Mouse (Mus musculus) myocyte (in vitro differentiated cells): ENCODE measurements around the gene Mau2. TPM values are rescaled to one million over a fixed set of nuclear protein-coding genes. Genes with fewer than 3 reads are reported as not detected.
"Not testable (repeated sequence)": the region's sequence is repeated elsewhere in the genome, so short reads cannot be mapped to it uniquely, and the experiment has no call there.

Source experiments
- H3K27me3 ChIP-seq: one replicate; pipeline ENCODE4 v1.6.1; 2011; ENCODE audit not compliant: control insufficient read depth, insufficient read depth, insufficient read length
- H3K36me3 ChIP-seq: one replicate; pipeline ENCODE4 v1.6.1; 2011; ENCODE audit not compliant: control insufficient read depth, insufficient read depth
- H3K4me2 ChIP-seq: one replicate; pipeline ENCODE4 v1.6.1; 2011; ENCODE audit warnings: low read depth, control low read depth
- H3K4me3 ChIP-seq: one replicate; pipeline ENCODE4 v1.5.1; 2011; ENCODE audit warnings: mild to moderate bottlenecking, control low read depth, moderate library complexity
- H3K79me2 ChIP-seq: one replicate; pipeline ENCODE4 v1.6.1; 2011; ENCODE audit not compliant: control insufficient read depth, insufficient read depth
- H3ac ChIP-seq: one replicate; pipeline ENCODE4 v1.6.1; 2011; ENCODE audit not compliant: control insufficient read depth, insufficient read length
- CEBPB ChIP-seq: IDR thresholded peaks from 2 replicates; pipeline ENCODE4 v1.6.1; 2011; ENCODE audit warnings: mild to moderate bottlenecking, moderate library complexity; ENCODE audit not compliant: poor library complexity, insufficient read depth, severe bottlenecking
- E2F4 ChIP-seq: IDR thresholded peaks from one replicate; pipeline ENCODE4 v1.6.1; 2011; ENCODE audit warnings: mild to moderate bottlenecking, control low read depth, moderate library complexity; ENCODE audit not compliant: insufficient read depth
- MAX ChIP-seq: IDR thresholded peaks from one replicate; pipeline ENCODE4 v1.6.1; 2011; ENCODE audit warnings: low read depth, mild to moderate bottlenecking, control low read depth
- MYOD1 ChIP-seq, 3 experiments: IDR thresholded peaks; one replicate each; pipeline ENCODE4 v1.6.1; 2011; ENCODE audit warnings: control low read depth in 2 of 3, low read depth in 2 of 3, mild to moderate bottlenecking in 2 of 3, moderate library complexity in 1 of 3; ENCODE audit not compliant: insufficient read length in 2 of 3, control insufficient read depth in 1 of 3
- MYOG ChIP-seq, 3 experiments: IDR thresholded peaks; one replicate each; pipeline ENCODE4 v1.6.1; 2011; ENCODE audit warnings: control low read depth in 2 of 3, low read depth in 2 of 3, mild to moderate bottlenecking in 2 of 3; ENCODE audit not compliant: insufficient read length in 2 of 3, control insufficient read depth in 1 of 3, insufficient read depth in 1 of 3
- POLR2A ChIP-seq: IDR thresholded peaks from one replicate; pipeline ENCODE4 v1.6.1; 2011; ENCODE audit warnings: low read depth, mild to moderate bottlenecking, control low read depth, moderate library complexity; ENCODE audit not compliant: insufficient read length
- POLR2AphosphoS2 ChIP-seq: IDR thresholded peaks from one replicate; pipeline ENCODE4 v1.6.1; 2011; ENCODE audit warnings: low read depth, control low read depth; ENCODE audit not compliant: insufficient read length
- REST ChIP-seq: IDR thresholded peaks from one replicate; pipeline ENCODE4 v1.6.1; 2011; ENCODE audit warnings: mild to moderate bottlenecking, control low read depth, moderate library complexity; ENCODE audit not compliant: insufficient read depth, insufficient read length
- SRF ChIP-seq: IDR thresholded peaks from one replicate; pipeline ENCODE4 v1.6.1; 2011; ENCODE audit warnings: low read depth; ENCODE audit not compliant: control insufficient read depth, insufficient read length
- TCF12 ChIP-seq: IDR thresholded peaks from one replicate; pipeline ENCODE4 v1.6.1; 2011; ENCODE audit warnings: mild to moderate bottlenecking, control low read depth; ENCODE audit not compliant: poor library complexity, insufficient read depth, severe bottlenecking
- TCF3 ChIP-seq: IDR thresholded peaks from one replicate; pipeline ENCODE4 v1.6.1; 2011; ENCODE audit warnings: low read depth, control low read depth; ENCODE audit not compliant: insufficient read length
- USF1 ChIP-seq: IDR thresholded peaks from one replicate; pipeline ENCODE4 v1.6.1; 2011; ENCODE audit warnings: low read depth, mild to moderate bottlenecking, control low read depth, moderate library complexity
- polyA plus RNA-seq: library from polyadenylated mRNA; unstranded; fragments of >200 nt; fragmentation: generic; extraction: Trizol; gene quantifications from one replicate; pipeline ENCODE4 v1.2.1, GENCODE M21; 2012; ENCODE audit warnings: missing spikeins

Gene Mau2
- polyA plus RNA-seq, 1 experiment, result 27.4 TPM

- H3K4me2 ChIP-seq, result no peak overlapping the region
- TF ChIP-seq SRF, result no peak
- TF ChIP-seq TCF3, result no peak
- TF ChIP-seq MYOD1 (IDR thresholded peaks at IDR 0.05; ENCODE audit: control insufficient read depth in 1 of 3, insufficient read length in 2 of 3, low read depth in 2 of 3), result no peak
- no peak for TF ChIP-seq TCF12
- no peak for TF ChIP-seq REST
- TF ChIP-seq USF1, result no peak
- no peak for TF ChIP-seq MAX
- TF ChIP-seq POLR2AphosphoS2, result no peak
- TF ChIP-seq POLR2A, result no peak
- no peak for TF ChIP-seq E2F4
- H3K79me2 ChIP-seq, result no peaks in the 10 kb centered on the region
- no peak overlapping the region for H3K4me3 ChIP-seq
- no peaks in the 10 kb centered on the region for H3K27me3 ChIP-seq
- no peaks in the 10 kb centered on the region for H3K36me3 ChIP-seq
- no peak overlapping the region for H3ac ChIP-seq
These were observed 38.2 kb downstream of the Mau2 start for GRCm38 (mm10) chr8:70004345-70004744.

GRCm38 (mm10) chr8:70003204-70003657 is 39.3 kb downstream of the Mau2 start:
- Histone ChIP-seq H3ac (no peak overlapping the region), H3K36me3 (no peaks in the 10 kb centered on the region), H3K27me3 (no peaks in the 10 kb centered on the region), H3K4me3 (no peak overlapping the region), H3K4me2 (no peak overlapping the region), H3K79me2 (no peaks in the 10 kb centered on the region)
- TF ChIP-seq POLR2A, result no peak
- no peak for TF ChIP-seq MYOG (IDR thresholded peaks at IDR 0.05; ENCODE audit: control insufficient read depth in 1 of 3, insufficient read depth in 1 of 3, insufficient read length in 2 of 3, low read depth in 2 of 3)
- TF ChIP-seq CEBPB, result no peak
- TF ChIP-seq TCF3, result no peak
- TF ChIP-seq E2F4, result no peak
- TF ChIP-seq MYOD1 (IDR thresholded peaks at IDR 0.05; ENCODE audit: control insufficient read depth in 1 of 3, insufficient read length in 2 of 3, low read depth in 2 of 3), result no peak
- TF ChIP-seq SRF, result no peak
- TF ChIP-seq TCF12, result no peak
- no peak for TF ChIP-seq POLR2AphosphoS2
- no peak for TF ChIP-seq MAX
- TF ChIP-seq REST, result no peak
- TF ChIP-seq USF1, result no peak

- not testable (repeated sequence) for H3K36me3 ChIP-seq, H3K79me2 ChIP-seq, H3K27me3 ChIP-seq, H3ac ChIP-seq
- peak overlapping the region; percentile 100 for H3K4me2 ChIP-seq
- peak overlapping the region; percentile 10 for H3K4me3 ChIP-seq
These were observed 40.7 kb downstream of the Mau2 start for GRCm38 (mm10) chr8:70001892-70002191.

- Histone ChIP-seq H3K4me3 (peak overlapping the region; percentile 10), H3K79me2 (no peaks in the 10 kb centered on the region), H3ac (peak overlapping the region; percentile 3), H3K36me3 (no peaks in the 10 kb centered on the region), H3K27me3 (no peaks in the 10 kb centered on the region), H3K4me2 (peak overlapping the region; percentile 100)
- TF ChIP-seq POLR2A (no peak), SRF (peak; percentile 93), POLR2AphosphoS2 (no peak), E2F4 (no peak), USF1 (peak; percentile 50), MYOD1 (IDR thresholded peaks at IDR 0.05; ENCODE audit: control insufficient read depth in 1 of 3, insufficient read length in 2 of 3, low read depth in 2 of 3) (peak in 1 of 3 experiments; percentile 3)
These were observed 41.2 kb downstream of the Mau2 start for GRCm38 (mm10) chr8:70001176-70001891.

GRCm38 (mm10) chr8:70000226-70000625 is 42.3 kb downstream of the Mau2 start:
- H3ac ChIP-seq, result no peak overlapping the region
- H3K4me2 ChIP-seq, result no peak overlapping the region
- TF ChIP-seq MAX (no peak), REST (no peak), SRF (no peak), POLR2AphosphoS2 (no peak), TCF12 (no peak), MYOG (IDR thresholded peaks at IDR 0.05; ENCODE audit: control insufficient read depth in 1 of 3, insufficient read depth in 1 of 3, insufficient read length in 2 of 3, low read depth in 2 of 3) (no peak), POLR2A (no peak), CEBPB (no peak), TCF3 (no peak), MYOD1 (IDR thresholded peaks at IDR 0.05; ENCODE audit: control insufficient read depth in 1 of 3, insufficient read length in 2 of 3, low read depth in 2 of 3) (no peak), USF1 (no peak), E2F4 (no peak)
- H3K36me3 ChIP-seq, result no peaks in the 10 kb centered on the region
- H3K27me3 ChIP-seq, result no peaks in the 10 kb centered on the region
- H3K79me2 ChIP-seq, result peaks cover 5% of the 10 kb centered on the region
- no peak overlapping the region for H3K4me3 ChIP-seq
